Mouse (Mus musculus) gastrocnemius, postnatal 25 days (tissue): ENCODE measurements around the gene Rps29. TPM values are rescaled to one million over a fixed set of nuclear protein-coding genes. Genes with fewer than 3 reads are reported as not detected.
"Not testable (repeated sequence)": the region's sequence is repeated elsewhere in the genome, so short reads cannot be mapped to it uniquely, and the experiment has no call there.

ENCODE experiments used
- DNase-seq: peaks from one replicate; pipeline ENCODE4 v3.0.0; 2022
- total RNA-seq, 2 experiments: library from RNA; stranded (reverse); gene quantifications; 1 replicate in 1 of 2; 2 replicates in 1 of 2; pipeline ENCODE4 v1.2.3; 2021

Rps29 gene
- total RNA-seq, 2 experiments from 2014 or later: 781 to 812 TPM

DNA sequence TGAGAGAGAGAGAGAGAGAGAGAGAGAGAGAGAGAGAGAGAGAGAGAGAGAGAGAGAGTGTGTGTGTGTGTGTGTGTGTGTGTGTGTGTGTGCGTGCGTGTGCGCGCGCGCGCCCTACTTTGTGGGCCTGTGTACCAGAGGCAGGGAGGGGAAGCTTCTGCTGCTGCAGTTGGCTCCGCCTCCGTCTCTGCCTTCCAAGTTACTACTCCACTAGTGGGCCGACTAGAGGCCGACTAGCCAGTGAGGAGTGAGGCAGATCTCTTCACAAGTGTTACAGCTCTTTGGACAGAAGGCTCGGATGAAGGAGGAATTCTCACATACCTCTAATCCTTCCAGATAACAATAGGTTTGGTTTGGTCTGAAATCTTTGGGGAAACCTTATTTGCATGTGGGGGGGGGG lies 20.4 kb upstream of the Rps29 start:
- no peak for DNase-seq

DNA sequence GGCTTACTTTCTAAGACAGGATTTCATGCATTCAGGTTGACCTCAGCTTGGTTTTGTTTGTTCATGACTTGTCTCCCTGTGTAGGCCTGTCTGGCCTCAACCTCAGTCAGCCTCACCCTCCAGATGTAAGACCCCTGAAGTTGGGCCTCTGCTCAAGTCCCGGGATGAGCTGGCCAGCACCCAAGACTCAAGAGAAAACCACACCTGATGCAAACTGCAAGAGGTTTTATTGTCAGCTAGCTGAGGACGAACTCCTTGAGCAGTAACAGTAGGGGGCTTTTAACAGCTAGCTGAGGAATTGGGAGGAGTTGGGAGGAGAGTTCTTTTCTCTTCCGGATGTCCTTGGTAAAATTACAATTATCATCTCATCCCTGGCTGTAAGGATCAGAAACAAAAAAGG lies 18.5 kb upstream of the Rps29 start:
- no peak for DNase-seq

- DNase-seq: no peak
Measured at GRCm38 (mm10) chr12:69175975-69176374, 17.0 kb upstream of the Rps29 start.

- no peak for DNase-seq
Measured at GRCm38 (mm10) chr12:69171307-69171706, 12.3 kb upstream of the Rps29 start.

DNA sequence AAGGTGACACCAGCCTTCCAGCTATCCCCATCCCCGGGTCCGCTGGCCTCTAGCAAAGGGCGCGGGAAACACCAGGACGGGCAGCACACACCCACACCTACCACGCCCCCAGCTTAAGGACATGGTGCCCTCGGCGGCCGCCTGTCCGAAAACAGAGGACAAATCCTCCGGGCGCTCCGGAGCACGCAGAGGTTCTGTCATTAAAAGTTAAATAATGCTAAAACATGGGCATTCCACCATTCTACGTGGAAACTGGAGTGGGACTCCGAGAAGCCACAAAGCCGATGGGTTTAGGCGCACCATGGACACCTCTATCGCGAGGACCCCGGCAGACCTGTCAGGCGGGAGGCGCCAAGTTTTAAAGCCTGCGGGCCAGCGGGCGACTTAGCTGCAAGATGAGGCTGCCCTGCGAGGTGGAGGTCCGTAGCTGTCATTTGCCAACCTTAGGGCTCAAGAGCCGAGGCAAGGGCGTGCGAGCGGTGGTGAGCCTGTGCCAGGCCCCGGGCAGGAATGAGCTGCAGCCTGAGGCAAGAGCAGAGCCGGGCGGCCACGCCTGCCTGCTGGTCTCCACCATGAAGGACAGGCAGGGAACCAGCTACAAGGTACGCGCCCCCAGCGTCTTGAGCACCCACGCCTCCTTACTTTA lies 9.6 kb upstream of the Rps29 start, which contains the start of gene Lrr1:
Gene Lrr1, plus strand, starts transcription at position 354 of the 646 bp plus-strand sequence.
- DNase-seq: peak; percentile 80

GRCm38 (mm10) chr12:69167656-69168460 lies 8.9 kb upstream of the Rps29 start:
- DNase-seq: no peak

- not testable (repeated sequence) for DNase-seq
Measured at GRCm38 (mm10) chr12:69166861-69167581, 8.0 kb upstream of the Rps29 start.

- no peak for DNase-seq
Measured at GRCm38 (mm10) chr12:69164904-69165303, 5.9 kb upstream of the Rps29 start.

DNA sequence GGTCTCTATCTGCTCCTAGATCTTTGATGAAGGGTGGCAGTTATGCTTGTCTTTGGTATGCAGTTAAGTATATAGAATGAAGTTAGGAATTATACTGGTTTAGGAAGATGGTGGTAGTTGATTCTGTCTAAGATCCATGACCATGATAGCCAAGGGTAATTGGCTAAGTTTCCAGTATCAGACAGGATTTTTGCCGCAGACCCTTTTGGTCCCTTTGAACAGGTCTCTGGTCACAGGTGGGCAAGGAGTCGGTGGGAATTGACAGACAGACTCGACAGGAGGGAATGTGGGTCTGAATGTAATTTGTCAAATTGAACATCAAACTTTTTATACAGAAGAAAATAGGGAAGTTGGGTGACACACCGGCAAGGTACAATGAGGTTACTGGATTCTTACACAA lies 4.6 kb upstream of the Rps29 start:
- not testable (repeated sequence) for DNase-seq

DNA sequence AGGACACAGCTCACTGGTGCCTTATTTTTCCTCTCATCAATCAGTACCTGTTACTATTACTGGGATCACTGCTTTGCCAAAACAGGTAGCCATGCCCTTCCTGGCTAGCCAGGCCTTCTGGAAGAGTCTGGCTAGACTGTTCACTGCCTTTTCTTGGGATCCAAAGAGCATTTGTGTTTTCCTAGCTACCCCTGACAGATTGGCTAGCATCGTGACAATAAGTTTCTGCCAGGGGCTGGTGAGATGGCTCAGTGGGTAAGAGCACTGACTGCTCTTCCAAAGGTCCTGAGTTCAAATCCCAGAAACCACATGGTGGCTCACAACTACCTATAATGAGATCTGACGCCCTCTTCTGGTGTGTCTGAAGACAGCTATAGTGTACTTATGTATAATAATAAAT lies 1.7 kb upstream of the Rps29 start:
- not testable (repeated sequence) for DNase-seq

DNA sequence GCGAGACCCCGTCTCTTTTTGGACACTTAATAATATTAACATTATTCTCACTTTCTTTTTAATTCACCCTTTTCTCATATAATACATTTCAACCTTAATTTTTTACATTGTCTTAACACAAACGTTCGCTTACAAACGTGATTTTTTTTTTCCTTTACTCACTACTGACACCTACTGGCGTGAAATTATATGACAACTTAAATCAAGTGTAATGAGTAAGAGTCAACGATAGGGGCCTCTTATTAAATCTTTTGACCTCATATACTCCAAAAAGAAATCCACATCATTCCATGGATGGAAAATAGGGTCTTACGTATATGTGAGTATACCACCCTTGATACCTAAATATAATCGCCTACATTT lies 573 bp upstream of the Rps29 start:
- DNase-seq: no peak

DNA sequence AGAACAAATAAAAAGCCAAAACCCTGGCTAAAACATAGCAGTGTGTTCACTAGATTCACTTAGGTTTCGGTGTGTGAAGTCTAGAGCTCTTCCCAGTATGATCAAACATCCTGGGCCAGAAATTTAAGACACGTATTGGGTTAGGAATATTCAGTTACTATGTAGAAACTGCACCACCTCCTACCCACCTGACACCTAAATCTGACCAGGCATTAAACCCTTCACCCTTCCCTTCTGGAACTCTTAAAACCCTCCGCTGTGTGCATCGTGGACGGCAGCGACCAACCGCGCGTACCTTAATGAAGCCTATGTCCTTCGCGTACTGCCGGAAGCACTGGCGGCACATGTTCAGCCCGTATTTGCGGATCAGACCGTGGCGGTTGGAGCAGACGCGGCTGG lies 621 bp downstream of the Rps29 start:
- no peak for DNase-seq

DNA sequence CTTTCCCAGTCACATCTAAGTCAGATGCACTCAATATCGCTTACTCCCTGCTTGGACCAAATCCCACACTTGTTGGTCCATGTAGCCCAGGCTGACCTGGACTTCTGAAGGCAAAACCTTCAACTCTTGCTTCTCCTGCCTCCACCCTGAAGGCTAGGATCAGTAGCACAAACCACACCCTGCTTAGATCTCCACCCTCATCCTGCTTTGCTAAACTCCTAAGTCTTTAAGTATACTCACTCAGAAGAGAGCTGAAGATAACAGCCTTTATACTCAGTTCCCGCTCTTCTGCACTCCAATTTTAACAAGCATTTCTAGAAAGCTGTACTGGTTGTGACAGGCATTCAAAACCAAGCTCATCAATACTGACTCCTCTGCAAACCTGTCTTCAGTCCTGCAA lies 1.9 kb downstream of the Rps29 start:
- DNase-seq: no peak

GRCm38 (mm10) chr12:69156436-69156835 lies 2.5 kb downstream of the Rps29 start:
- no peak for DNase-seq

DNA sequence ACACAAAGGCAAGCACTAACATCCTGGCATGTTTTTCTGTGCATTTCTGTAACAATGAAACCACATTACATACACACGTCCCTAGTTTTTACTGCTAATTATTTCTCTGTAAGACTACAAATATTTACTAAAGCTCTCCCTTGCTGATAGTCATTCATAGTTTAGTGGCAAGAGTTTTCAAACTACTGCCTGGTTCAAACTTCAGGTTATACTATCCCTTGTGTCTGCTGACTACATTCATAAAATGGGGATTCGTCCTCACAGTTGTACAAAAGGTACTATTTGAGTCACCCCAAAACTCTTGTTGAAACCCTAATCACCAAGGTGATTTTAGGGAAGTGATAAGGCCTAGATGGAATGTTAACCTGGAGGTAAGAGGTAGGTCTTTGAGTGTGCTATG lies 3.1 kb downstream of the Rps29 start:
- DNase-seq: no peak

DNA sequence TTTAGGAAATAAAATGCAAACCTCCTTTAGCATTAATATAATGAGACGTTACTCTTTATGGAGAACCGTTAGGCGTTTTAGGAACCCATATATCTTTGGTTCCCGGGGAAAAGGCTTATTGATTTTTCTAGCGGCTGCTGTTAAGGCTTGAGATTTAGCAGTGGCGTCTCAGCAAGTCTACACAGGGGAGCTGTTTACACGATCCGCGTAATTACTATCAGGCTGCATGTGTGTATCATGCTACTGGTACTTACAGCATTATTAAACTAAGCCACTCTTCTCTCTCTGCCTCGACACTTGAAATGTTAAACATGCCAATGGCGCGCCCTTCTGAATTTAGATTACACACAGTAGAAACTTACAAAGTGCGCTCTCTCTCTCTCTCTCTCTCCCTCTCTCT lies 8.9 kb downstream of the Rps29 start:
- no peak for DNase-seq

GRCm38 (mm10) chr12:69147166-69147735 lies 11.7 kb downstream of the Rps29 start:
- DNase-seq: no peak

GRCm38 (mm10) chr12:69143460-69143859 lies 15.5 kb downstream of the Rps29 start:
- DNase-seq: no peak

DNA sequence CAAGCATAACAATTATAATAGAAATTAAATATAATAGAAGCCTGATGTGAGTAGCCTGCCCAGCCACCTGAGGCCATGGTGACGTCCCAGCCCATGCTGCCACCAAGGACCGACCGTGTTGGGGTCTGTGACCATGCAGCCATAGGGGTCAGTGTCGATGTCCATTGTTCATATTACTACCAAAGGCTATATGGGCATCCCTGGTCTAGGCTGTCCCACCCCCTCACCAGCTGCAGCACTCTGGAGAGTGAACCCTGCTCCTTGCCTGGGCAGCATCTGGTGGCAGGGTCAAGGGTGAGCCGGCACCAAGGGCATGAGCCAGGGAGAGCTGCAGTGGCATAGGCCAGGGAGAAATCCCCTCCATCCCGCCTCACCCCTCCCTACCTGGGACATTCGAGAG lies 19.1 kb downstream of the Rps29 start:
- no peak for DNase-seq

- no peak for DNase-seq
Measured at GRCm38 (mm10) chr12:69139201-69139600, 19.8 kb downstream of the Rps29 start.

DNA sequence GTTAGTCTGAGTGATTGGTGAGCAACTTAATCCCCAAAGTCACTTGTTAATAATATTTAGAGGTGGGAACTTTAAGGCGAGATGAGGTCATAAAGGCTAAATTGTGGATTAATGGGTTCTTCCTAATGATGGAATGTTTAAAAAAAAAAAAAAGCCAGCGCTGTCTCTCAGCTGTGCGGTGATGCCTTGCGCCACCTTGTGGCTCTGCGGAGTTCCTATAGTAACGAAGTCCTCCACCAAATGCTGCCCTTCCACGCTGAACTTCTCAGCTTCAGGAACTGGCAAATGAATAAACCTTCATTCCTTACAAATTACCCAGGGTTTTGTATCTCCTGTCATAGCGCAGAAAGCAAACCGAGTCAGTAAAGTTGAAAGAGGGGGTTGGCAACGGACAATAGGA lies 27.0 kb downstream of the Rps29 start:
- DNase-seq: no peak

DNA sequence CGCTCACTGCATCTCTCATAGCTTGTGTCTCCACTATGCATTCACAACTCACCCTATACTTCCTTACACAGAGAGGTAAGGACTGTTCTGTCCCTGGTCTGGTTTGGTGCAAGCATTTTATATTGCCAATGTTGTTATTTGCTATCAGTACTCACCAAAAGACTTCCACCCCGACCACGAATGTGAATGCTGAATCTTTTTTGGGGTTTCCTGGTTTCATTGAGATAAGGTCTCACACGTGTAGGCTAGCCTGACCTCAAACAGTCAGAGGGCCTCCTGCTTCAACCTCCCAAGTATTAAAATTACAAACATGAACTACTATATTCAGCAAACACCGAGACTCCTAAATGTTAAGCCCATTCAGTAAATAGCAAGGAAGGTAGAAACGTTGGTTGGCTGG lies 27.7 kb downstream of the Rps29 start:
- no peak for DNase-seq

DNA sequence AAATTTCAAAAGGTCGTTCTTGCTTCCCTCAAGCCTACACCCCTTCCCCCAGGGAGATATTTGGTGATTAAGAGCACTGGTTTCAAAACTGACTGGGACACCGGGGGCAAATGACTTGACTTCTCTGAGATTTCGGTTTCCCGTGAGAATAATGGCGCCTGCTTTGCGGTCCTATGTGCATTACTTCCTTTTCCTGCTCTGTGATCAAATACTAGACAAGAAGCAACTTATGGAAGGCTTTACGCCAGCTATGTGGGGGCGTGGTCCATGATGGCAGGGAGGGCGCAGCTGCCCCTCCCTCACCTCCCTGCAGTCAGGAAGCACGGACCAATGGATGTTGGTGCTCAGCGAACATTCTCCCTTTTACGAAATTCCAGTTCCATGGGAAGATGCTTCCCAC lies 28.5 kb downstream of the Rps29 start:
- no peak for DNase-seq
